Mouse (Mus musculus) hindbrain, embryonic 10.5 days (tissue): Measurements from ENCODE around the gene Gm5916. TPM values are rescaled to one million over a fixed set of nuclear protein-coding genes. Genes with fewer than 3 reads are reported as not detected.

Experiments used
- DNase-seq: peaks from one replicate; pipeline ENCODE4 v3.0.0-alpha.2; 2017; ENCODE audit warnings: low spot score
- H3K27ac ChIP-seq: fragments of 300-500 bp; sonication (generic); 2 replicates; pipeline ENCODE4 v1.5.1; 2016; ENCODE audit warnings: mild to moderate bottlenecking, moderate library complexity
- H3K27me3 ChIP-seq: fragments of 300-500 bp; sonication (generic); 2 replicates; pipeline ENCODE4 v1.6.1; 2016; ENCODE audit warnings: mild to moderate bottlenecking; ENCODE audit not compliant: poor library complexity, insufficient read depth, severe bottlenecking
- H3K36me3 ChIP-seq: fragments of 300-500 bp; sonication (generic); 2 replicates; pipeline ENCODE4 v1.6.1; 2016; ENCODE audit warnings: mild to moderate bottlenecking, moderate library complexity
- H3K4me1 ChIP-seq: fragments of 300-500 bp; sonication (generic); replicated peaks from 2 replicates; pipeline ENCODE4 v1.6.1; 2016; ENCODE audit warnings: mild to moderate bottlenecking
- H3K4me3 ChIP-seq: fragments of 300-500 bp; sonication (generic); 2 replicates; pipeline ENCODE4 v1.5.1; 2016; ENCODE audit warnings: mild to moderate bottlenecking, moderate library complexity
- H3K9me3 ChIP-seq: fragments of 300-500 bp; sonication (generic); 2 replicates; pipeline ENCODE4 v1.6.1; 2016; ENCODE audit warnings: mild to moderate bottlenecking, moderate library complexity
- WGBS: fragments of 180-500 bp; shearing (Covaris S2); methylation state at CpG from one replicate; pipeline ENCODE4 v1.1.7; 2016; 5-methylcytosine and 5-hydroxymethylcytosine counted together
- polyA plus RNA-seq: library from polyadenylated mRNA; unstranded; fragments of >200 nt; fragmentation: Nextera tagmentation; extraction: Ambion mirVana; gene quantifications from 2 replicates; pipeline ENCODE4 v1.2.1, GENCODE M21; 2016

Gm5916 gene
- not detected in 2 replicates for polyA plus RNA-seq

- Histone ChIP-seq H3K4me1 (no peaks in the 10 kb centered on the region), H3K4me3 (no peak within 1 kb of the TSS), H3K27ac (no peak within 1 kb of the TSS), H3K9me3 (peaks cover 19% of the 10 kb centered on the region), H3K36me3 (no peaks in the 10 kb centered on the region), H3K27me3 (no peaks in the 10 kb centered on the region)
- no peak for DNase-seq
- WGBS: 87% methylated on average over 1 of the region's 1 CpGs
These were observed at the start of gene Gm5916 for GRCm38 (mm10) chr9:36128679-36129078. TSS of gene Gm5916 (minus strand) at chr9:36128779.

Other genes starting within 250 kb of the Gm5916 start
- gene 9230113P08Rik, start 220.4 kb downstream of the Gm5916 start, polyA plus RNA-seq: not detected in 2 replicates